Mouse (Mus musculus) large intestine, adult 2 months (tissue): ENCODE measurements around the gene Prr12. TPM values are rescaled to one million over a fixed set of nuclear protein-coding genes. Genes with fewer than 3 reads are reported as not detected.

Experiments used
- DNase-seq: peaks from one replicate; pipeline ENCODE4 v3.0.0-alpha.2; 2012; ENCODE audit warnings: low read depth, low spot score
- WGBS: fragments of 180-500 bp; shearing (Covaris S2); methylation state at CpG from one replicate; pipeline ENCODE4 v1.1.7; 2018; 5-methylcytosine and 5-hydroxymethylcytosine counted together
- polyA plus RNA-seq: library from polyadenylated mRNA; depleted of rRNA; stranded (reverse); fragments of >200 nt; gene quantifications from 2 replicates; pipeline ENCODE4 v1.2.3, GENCODE M21; 2012

Gene Prr12
- polyA plus RNA-seq, 1 experiment: 5.4 TPM

DNA sequence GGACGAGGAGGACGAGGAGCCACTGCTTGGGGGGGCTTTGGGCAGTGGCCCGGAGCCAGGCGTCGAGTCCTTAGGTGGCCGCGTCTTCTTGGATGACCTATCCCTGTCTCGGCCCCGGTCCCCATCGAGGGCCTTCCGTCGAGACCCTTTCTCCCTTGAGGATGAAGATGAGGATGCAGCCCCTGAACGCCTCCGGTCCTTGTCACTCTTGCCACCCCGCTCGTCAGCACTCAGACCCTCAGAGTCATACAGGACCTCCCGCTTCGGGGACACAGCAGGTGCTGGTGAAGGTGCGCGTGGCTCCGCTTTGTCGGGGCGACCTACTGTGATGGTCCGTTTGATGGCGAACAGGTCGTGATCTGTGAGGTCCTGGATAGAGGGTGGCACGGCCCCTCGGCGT, 45.5 kb downstream of the Prr12 start:
- no peak for DNase-seq
- 95% methylated on average over 29 of the region's 29 CpGs for whole genome bisulfite sequencing

DNA sequence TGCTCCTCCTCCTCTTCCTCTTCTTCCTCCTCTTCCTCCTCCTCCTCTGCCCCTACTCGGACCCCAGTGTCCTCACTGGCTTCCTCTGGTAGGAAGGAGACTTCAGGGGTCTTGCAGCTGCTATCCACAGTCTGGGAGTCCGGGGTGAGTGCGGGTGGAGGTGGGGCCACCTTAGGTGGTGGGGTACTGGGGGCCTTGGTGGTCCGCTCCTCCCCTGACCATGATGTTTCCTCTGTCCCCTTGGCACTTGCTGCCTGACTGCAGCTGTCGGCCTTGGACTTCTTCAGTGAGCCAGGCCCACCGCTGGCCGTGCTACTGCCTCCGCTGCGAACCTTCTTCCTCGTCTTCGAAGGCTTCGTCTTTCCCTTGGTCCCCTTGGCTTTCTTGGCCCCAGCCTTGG, 46.2 kb downstream of the Prr12 start:
- 90% methylated on average over 12 of the region's 12 CpGs for WGBS

DNA sequence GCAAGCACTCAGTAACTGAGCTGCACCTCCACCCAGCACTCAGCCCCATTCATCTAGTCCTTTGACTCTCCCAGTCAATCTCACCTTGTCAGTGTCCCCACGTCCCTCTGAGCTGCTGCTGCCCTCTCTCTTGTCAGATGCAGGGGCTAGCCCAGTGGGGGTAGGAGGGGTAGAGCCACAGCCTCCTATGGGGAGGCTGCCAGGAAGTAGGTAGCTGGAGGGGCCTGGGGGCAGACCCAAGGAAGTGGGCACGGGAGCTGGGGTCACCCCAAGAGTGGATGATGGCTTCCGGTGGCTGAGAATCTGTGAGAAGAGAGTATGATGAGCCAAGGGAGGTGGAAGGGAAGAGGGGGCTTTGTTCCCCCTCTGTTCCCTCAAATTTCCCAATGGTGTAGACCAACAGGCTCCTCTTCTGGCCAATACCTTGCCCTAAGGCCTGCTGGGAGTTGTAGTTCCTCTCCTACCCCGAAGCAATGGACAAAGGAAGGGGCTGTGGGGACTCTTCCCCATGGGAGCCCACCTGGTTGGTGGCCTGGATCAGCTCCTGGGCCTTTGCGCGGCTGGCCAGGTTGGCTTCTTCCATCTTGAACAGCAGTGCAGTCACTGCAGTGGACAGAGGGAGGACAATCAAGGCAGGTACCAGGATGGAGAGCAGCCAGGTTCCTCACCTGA, 47.2 kb downstream of the Prr12 start:
- DNase-seq: no peak
- 89% methylated on average over 6 of the region's 6 CpGs for WGBS

More for the DNA sequence above, 46.2 kb downstream of the Prr12 start:
- DNase-seq: no peak

DNA sequence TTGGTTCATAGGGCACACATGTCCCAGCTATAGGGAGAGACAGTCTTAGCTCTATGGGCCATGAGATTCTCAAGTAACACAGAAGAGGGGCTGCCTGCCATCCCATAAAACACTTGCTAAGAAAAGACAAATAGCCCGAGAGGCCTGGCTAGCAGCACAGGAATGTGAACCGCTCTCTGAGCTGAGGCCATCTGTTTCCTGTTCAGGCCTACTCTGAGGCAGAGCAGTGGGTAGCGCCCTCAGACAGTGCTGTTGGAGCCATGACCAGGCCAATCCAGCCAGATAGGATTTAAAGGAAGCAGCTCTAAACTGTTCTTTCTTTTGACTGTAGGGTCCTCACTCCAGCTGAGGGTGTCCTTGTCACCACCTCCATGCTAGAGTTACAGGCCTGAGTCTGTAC, 48.1 kb downstream of the Prr12 start:
- DNase-seq: no peak
- WGBS: 56% methylated on average over 3 of the region's 3 CpGs

DNA sequence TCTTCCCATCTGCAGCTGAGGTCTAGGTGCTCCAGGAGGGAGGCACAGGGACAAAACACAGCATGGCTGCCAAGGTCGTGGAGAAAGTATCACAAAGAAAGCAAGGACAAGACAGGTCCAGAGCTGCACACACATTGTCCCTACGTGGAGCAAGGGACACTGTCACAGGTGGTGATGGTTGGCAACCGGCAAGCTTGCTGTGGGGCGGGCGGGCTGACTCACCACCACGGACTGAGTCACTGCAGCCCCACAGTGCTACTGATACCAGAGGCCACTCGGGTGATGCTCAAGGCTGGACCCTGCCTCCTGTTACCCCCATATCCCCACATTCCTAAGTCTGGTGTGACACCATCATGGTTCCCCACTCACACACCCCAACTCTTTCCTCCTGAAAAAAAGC, 50.2 kb downstream of the Prr12 start:
- WGBS: 69% methylated on average over 7 of the region's 7 CpGs
- no peak for DNase-seq

DNA sequence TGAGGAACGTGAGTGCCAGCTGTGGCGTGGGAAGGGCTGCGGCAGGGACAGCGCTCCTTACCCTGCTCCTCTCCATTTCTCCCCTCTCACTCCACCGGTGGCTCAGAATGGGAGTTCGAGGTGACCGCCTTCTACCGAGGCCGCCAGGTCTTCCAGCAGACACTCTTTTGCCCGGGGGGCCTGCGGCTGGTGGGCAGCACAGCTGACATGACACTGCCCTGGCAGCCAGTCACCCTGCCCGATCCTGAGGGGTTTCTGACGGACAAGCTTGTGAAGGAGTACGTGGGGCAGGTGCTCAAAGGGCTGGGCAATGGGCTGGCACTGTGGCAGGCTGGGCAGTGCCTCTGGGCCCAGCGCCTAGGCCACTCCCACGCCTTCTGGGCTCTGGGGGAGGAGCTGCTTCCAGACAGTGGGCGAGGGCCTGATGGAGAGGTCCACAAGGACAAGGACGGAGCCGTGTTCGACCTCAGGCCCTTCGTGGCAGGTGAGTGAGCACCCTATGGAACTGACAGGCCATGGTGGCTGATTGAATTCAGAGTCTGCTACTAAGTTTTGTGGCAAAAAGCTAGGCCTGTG, 52.1 kb downstream of the Prr12 start:
- no peak for DNase-seq
- WGBS: 63% methylated on average over 21 of the region's 21 CpGs

DNA sequence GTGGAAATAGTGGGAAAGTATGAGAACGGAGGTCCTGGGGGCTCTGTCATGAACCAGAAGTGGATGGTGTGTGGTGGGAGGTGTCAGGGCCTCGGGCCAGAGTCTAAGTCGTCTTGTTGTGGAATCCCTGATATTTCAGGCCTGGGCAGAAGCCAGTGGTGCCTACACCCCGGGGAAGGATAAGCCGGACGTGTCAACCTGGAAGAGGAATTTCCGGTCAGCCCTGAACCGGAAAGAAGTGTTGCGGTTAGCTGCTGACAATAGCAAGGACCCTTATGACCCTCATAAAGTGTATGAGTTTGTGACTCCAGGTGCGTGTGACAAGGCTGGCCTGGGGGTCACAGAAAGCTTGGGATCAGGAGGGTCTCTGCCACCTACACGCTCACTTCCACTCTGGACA, 52.9 kb downstream of the Prr12 start:
- DNase-seq: no peak
- WGBS: 63% methylated on average over 11 of the region's 11 CpGs

DNA sequence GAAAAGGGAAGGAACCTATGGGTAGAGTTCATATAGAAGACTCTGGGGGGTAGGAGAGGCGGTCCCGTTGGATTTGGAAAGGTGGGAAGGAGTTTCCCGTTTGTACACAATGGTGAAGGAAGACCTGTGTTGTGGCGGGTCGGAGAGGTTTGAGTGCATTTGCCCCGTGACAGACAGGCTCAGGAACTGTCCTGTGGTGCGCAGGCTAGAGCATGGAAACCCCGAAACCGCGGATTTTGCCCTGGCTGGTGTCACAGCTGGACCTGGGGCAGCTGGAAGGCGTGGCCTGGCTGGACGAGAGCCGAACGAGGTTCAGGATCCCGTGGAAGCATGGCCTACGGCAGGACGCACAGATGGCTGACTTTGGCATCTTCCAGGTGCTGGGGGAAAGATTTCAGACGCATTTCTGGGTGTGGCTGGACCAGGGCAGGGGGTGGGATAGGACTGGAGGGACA, 54.2 kb downstream of the Prr12 start, which contains the start of gene Bcl2l12:
Bcl2l12 (minus strand) TSS at position 212 of the 455 bp plus-strand sequence.
- DNase-seq: no peak

DNA sequence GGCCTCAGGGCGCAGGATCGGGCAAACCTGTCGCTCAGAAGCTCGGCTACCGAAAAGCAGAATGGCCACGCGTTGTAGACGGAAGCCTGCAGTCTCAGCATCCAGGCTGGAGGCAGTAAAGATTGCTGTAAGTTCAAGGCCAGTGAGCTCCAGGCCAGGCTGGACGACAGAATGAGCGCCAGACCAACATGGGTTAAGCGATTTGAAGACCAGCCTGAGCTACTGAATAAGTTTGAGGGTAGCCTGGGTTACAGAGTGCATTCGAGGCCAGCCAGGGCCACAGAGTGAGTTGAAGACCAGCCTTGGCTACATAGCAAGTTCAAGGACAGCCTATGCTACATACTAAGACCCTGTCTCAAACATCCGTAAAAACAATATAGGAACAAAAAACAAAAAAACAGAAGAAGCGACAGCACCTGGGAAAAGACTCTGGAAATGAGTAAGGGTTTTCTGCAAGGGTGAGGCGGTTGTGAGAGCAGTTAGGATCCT, 54.7 kb downstream of the Prr12 start:
- under 1% methylated on average over 15 of the region's 15 CpGs for WGBS
- DNase-seq: no peak

More for the DNA sequence above, 54.2 kb downstream of the Prr12 start, which contains the start of gene Bcl2l12:
- under 1% methylated on average over 18 of the region's 18 CpGs for WGBS

DNA sequence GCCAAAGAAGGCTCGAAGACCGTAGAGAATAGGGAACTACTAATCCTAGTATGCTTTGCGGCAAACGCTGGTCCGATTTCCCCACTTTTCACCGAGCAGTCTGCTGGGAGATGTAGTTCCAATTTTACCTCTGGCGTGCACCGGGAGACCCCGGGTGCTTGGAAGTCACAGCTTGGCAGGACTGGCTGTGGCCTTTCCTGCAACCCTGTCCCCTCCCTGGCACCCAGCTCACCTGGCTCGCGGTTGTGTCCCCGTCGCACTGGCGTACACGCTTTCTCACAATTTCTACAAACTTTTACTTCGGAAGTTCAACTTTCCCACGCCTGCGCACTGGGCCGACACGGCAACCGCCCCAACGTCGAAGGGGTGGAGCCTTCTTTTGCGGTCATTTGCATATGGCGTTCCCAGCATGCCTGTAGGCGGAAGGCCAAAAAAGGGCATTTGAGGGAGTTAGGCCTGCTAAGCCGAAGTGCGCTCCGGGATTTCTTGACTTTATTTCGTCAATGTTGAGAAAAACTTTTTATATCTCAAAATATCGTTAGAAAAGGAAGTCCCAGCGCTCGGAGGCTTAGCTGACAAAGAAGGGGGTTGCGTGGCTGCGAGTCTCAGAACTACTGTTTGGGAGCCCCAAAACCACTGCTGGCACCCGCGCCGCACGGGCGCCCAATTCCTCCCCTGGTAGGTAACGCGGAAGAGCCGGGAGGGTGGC, 55.3 kb downstream of the Prr12 start, which contains the start of gene Irf3:
Irf3 (plus strand) TSS at position 418 of the 709 bp plus-strand sequence.
- DNase-seq: peak; percentile 94
- WGBS: under 1% methylated on average over 43 of the region's 43 CpGs

DNA sequence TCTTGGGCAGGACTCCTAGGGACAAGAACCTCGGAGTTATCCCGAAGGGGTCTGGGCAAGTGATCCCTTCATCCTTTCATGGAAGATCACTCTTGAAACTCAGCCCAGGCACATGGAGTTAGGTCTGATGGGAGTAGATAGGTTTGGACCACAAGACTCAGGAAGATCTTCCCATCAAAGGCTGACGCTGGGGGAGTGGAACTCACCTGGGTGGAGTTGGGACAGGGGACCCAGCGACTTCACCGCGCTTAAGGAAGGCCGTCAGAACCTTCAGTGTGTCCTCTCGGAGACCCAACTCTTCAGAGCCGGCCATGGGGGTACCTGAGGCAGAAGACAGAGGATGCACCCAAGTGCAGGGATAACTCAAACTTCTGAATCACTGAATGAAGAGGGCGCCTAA, 56.0 kb downstream of the Prr12 start:
- WGBS: 7% methylated on average over 10 of the region's 10 CpGs
- no peak for DNase-seq

DNA sequence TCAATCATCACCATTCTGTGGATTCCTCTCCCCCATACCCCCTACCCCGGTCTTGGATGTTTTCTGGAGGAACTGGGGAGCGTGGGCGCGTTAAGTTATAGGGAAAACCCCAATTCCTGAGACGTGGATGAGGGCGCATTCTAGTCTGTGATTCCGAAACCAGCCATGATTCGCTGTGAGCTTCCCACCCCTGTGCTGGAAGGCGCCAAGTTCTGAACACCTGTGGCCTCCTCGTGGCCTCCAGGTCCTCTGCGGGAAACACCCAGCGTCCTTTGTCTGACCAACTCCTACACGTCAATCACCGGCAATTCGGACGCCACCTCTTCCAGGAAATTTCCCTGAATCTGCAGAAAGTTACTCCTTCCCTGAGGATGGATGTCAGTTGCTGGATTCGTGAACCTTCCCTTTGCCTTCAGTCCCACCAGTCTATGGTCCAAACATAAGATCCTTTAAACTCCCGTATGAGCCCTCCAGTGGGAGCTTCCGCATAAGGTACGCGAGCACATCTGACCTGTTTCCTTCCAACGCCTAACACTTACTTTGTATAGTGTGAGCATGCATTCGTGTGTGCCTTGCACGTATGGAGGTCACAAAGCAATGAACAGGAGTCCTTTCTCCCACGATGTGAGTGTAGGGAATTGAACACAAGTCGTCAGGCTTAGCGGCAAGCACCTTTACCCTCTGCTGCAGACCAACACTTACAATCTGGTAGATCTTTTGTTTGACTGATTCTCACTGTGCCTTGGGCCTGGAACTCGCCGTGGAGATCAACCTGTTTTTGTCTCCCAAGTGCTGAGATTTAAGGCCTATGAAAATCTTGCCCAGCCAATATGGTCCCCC, 65.6 kb downstream of the Prr12 start:
- no peak for DNase-seq
- under 1% methylated on average over 29 of the region's 29 CpGs for WGBS

DNA sequence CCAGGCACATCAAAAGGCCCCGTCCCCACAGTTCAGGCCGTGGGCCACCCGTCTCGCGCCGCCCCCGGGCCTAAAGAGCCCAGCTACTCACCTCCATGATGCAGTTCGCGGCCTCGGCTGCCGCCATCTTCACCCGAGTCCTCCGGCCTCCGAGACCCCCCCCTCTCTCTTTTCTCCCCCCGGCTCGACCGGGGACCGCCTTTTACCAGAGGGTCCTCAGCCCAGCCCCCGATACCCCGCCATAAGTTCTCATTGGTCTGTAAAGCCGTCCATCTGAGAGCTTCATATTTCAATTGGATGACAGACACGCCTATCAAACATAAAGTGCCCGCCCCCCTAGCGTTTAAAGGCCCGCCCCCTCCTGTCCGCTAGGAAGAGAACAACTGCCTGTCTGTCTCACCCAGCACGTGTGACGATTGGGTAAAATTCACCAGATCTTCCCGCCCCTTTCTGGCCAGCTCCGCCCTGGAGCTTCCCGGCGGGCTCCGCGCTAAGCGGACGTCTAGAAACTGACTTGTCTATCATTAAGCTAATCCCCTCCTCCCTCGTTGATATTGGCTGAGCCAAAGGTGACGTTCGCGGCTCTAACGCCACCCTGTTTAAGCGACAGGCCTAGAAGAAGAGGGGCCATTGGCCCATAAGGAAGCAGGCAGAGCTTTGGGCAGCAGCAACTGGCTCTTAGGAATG, 66.3 kb downstream of the Prr12 start, which contains the start of gene Prmt1:
Prmt1 (minus strand) TSS at position 377 of the 687 bp plus-strand sequence.
- WGBS: 1% methylated on average over 42 of the region's 42 CpGs
- DNase-seq: peak; percentile 99

DNA sequence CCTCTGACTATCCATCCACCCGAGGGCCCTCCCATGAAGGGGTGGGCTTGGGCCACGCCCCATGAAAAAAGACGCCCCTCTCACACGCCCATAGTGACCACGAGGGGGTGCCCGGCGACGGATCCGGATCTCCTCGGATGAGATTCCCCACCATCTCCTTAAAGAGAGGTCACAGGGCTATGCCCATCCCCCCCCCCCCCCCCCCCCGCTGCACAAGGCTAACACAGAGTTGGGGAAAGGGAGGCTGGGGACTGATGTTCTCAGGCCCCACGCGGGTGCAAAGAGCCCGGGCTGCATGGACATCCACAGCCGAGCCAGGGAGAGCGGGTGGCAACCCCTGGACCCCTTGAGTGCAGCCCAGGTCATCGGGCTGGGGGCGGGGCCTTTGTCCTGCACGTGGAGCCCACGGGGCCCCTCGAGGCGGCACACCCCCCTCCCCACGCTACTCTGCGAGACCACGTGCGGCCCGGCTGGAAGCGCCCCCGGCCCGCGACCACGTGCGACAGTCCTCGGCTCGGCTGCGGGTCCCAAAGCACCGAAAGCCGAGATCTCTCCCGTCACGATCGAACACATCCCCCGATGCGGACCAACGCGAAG, 67.0 kb downstream of the Prr12 start:
- WGBS: 2% methylated on average over 44 of the region's 45 CpGs
- DNase-seq: no peak

DNA sequence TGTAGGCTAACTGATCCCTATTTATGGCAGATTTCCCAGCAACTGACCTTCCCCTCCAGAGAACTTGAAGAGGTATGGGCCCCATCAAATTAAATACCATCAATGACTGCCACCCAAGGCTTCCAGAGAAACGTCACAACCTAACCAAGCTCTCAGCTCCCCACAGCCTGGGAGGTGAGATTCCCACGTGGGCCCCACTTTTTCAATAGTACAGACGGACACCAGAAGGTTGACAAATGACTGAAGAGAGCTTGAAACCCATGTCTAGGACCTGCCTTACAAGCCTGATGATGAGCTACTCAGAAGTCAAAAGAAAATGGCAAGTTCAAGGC, 67.9 kb downstream of the Prr12 start:
- 44% methylated on average over 3 of the region's 3 CpGs for WGBS

DNA sequence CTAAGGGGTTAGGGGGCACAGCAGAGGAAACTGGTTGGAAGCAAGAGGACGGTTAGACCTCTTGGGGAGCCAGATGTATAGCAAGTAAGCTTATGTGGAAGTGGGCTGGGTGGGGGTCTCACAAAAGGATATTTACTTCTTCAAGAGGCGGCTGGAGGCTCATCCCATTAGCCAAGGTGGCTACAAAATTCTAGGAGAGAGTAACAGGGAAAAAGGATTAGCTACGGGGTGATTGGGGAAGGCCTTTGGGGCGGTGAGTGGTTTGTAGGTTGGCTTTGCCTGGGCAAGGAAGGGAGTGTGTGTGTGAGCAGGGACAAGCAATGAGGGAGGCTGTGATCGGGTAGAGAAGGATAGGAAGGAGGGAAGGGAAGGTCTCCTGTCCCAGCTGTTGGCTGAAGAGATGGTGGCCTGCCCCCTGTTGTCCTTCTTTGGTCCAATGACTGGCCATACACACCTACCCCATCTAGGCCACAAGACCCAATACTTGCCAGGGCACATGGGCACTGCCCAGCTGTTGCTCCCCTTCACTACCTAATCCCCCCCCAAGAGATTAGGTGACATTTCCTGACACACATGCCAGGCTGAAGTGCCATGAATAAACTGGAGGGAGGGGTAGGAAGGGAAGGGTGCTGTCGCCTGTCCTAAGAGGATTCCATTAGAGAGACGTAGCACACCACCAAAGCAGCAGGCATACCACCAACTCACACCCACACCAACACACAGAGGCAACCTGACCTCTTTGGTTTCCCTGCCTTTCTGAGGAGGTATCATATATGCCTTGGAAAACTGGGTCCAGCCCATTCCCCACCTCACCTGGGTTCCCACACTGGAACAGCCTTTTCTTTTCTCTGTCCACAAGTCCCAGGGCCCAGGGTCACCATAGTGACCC, 68.5 kb downstream of the Prr12 start:
- 74% methylated on average over 7 of the region's 7 CpGs for WGBS
- no peak for DNase-seq

More for the DNA sequence above, 67.9 kb downstream of the Prr12 start:
- no peak for DNase-seq

DNA sequence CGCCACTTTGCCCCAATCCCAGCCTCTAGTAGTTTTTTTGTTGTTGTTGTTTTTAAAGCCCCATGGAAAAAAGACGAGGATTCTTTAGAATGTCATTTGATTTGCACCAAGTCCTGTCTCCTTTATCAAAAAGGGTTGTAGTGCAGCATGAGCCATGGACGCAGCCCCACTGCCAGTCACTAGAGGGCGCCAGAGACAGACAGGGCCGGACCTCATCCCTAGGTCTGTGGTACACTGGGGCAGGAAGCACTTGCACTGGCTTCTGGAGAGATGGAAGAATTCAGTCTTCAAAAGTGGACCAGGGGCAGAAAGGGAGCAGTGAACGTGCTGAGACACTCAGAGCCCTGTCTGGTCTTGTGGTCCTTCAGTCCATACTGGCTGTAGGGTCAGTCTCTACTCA, 69.6 kb downstream of the Prr12 start:
- WGBS: 19% methylated on average over 6 of the region's 6 CpGs
- DNase-seq: no peak

DNA sequence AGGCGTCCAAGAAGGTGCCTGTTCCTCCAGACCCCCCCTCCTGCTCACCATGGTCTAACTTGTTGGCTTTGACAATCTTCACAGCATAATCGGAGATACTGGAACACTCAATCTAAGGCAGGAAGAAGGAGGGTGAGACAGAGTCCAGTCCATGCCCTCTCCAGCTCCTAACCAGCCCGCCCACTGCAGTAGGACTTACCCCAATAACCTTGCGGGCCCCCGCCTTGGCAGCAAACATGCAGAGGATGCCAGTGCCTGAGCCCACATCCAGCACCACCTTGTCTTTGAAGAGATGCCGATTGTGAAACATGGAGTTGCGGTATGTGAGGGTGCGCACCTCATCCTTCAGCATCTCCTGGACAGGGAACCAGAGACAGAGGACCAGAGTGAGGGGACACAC, 71.1 kb downstream of the Prr12 start:
- DNase-seq: no peak
- 93% methylated on average over 8 of the region's 8 CpGs for WGBS
